Comparison of ENCODE assay signal across 16 mouse cellular contexts in genomic region chr10:78361951-78362350, GRCm38 (mm10). TPM values are rescaled to one million over a fixed set of nuclear protein-coding genes. Genes with fewer than 3 reads are reported as not detected.
DNase-seq lines count a peak whose midpoint lies in the region; ATAC-seq and TF ChIP-seq lines count a peak whose summit lies in the region.
"Had no signal": no experiment of that assay in that cellular context is flagged by ENCODE, and none has a peak within 500 bp of the region (broad histone marks: within the 10 kb centered on the region; RNA-seq: fewer than 3 reads in every experiment).

No protein-coding gene starts in this region.

- peaks cover 15% of the 10 kb centered on the region for H3K4me1 ChIP-seq in heart, embryonic 12.5 days (replicated peaks)
- H3K4me1 ChIP-seq in cerebellum, adult 2 months (ENCODE audit: control insufficient read depth, insufficient read depth, low read length): peaks cover 14% of the 10 kb centered on the region
- no peaks in the 10 kb centered on the region for H3K4me1 ChIP-seq in hindbrain, embryonic 11.5 days (replicated peaks; ENCODE audit: control insufficient read depth, insufficient read depth, low read length)
- H3K4me1 ChIP-seq: midbrain, embryonic 13.5 days; neural tube, embryonic 12.5 days had no signal

- no peak for TF ChIP-seq POLR2A in cerebellum, adult 2 months (IDR thresholded peaks at IDR 0.05; ENCODE audit: borderline replicate concordance, insufficient read depth, low read length)

- 71% methylated on average over 2 of the region's 2 CpGs for WGBS in heart, embryonic 12.5 days
- WGBS in cerebellum, adult 2 months: 7% methylated on average over 2 of the region's 2 CpGs
- WGBS in hindbrain, embryonic 11.5 days: 85% methylated on average over 2 of the region's 2 CpGs

- no peaks in the 10 kb centered on the region for H3K36me3 ChIP-seq in heart, embryonic 12.5 days
- H3K36me3 ChIP-seq in hindbrain, embryonic 11.5 days (ENCODE audit: control insufficient read depth, insufficient read depth, low read length): no peaks in the 10 kb centered on the region
- H3K36me3 ChIP-seq: forebrain, embryonic 10.5 days; heart, embryonic 13.5 days; midbrain, embryonic 13.5 days; neural tube, embryonic 12.5 days had no signal

- no peak overlapping the region for H3K4me2 ChIP-seq in heart, embryonic 12.5 days
- H3K4me2 ChIP-seq in hindbrain, embryonic 11.5 days (replicated peaks; ENCODE audit: low read depth, low read length): no peak overlapping the region
- H3K4me2 ChIP-seq: heart, embryonic 13.5 days; midbrain, embryonic 13.5 days; neural tube, embryonic 12.5 days had no signal

- peak; percentile 59 to 75 for DNase-seq in heart, adult 18-20 months
- peak; percentile 67 for DNase-seq in adrenal gland, postnatal 10 days
- DNase-seq in cerebellum, adult 2 months: peak; percentile 64 to 77
- DNase-seq in gastrocnemius, postnatal 14 days: peak; percentile 65
- DNase-seq in hindbrain, embryonic 11.5 days (ENCODE audit: low spot score): no peak
- DNase-seq in kidney, adult 8-10 months: no peak
- DNase-seq: kidney, postnatal 14 days; thymus, postnatal 4 days had no signal

- H3K4me3 ChIP-seq in heart, embryonic 12.5 days: no peak overlapping the region
- H3K4me3 ChIP-seq in cerebellum, adult 2 months (replicated peaks; ENCODE audit: insufficient read depth, low read depth, low read length): no peak overlapping the region
- no peak overlapping the region for H3K4me3 ChIP-seq in hindbrain, embryonic 11.5 days (ENCODE audit: low read depth, low read length)
- H3K4me3 ChIP-seq: forebrain, embryonic 10.5 days; heart, embryonic 13.5 days; left cerebral cortex, adult 2 months; midbrain, embryonic 13.5 days; neural tube, embryonic 12.5 days had no signal

- intact Hi-C loops in gastrocnemius, postnatal 14 days (cut with DNase I; ENCODE audit: low total_unique reads): no loop called here

- ATAC-seq in heart, embryonic 12.5 days (ENCODE audit: insufficient number of reproducible peaks, low FRiP score): no peak
- no peak for ATAC-seq in granulocyte monocyte progenitor cell, adult 5-6 weeks (replicated peaks; ENCODE audit: poor library complexity, severe bottlenecking)
- no peak for ATAC-seq in hindbrain, embryonic 11.5 days (ENCODE audit: low FRiP score)
- ATAC-seq: midbrain, embryonic 13.5 days; Patski had no signal

- H3K27me3 ChIP-seq in heart, embryonic 12.5 days (replicated peaks): no peaks in the 10 kb centered on the region
- H3K27me3 ChIP-seq in cerebellum, adult 2 months (ENCODE audit: control insufficient read depth, insufficient read depth, low read length): no peaks in the 10 kb centered on the region
- no peaks in the 10 kb centered on the region for H3K27me3 ChIP-seq in hindbrain, embryonic 11.5 days (ENCODE audit: control insufficient read depth, insufficient read depth, low read length)
- H3K27me3 ChIP-seq: heart, embryonic 13.5 days; midbrain, embryonic 13.5 days; neural tube, embryonic 12.5 days; Patski had no signal

- no peak overlapping the region for H3K27ac ChIP-seq in heart, embryonic 12.5 days (ENCODE audit: poor library complexity, severe bottlenecking)
- peak overlapping the region; percentile 56 for H3K27ac ChIP-seq in cerebellum, adult 2 months (ENCODE audit: insufficient read depth, low read length)
- no peak overlapping the region for H3K27ac ChIP-seq in hindbrain, embryonic 11.5 days (ENCODE audit: low read depth, low read length)
- H3K27ac ChIP-seq: forebrain, embryonic 10.5 days; heart, embryonic 13.5 days; left cerebral cortex, adult 2 months; midbrain, embryonic 13.5 days; neural tube, embryonic 12.5 days had no signal

- H3K9ac ChIP-seq in heart, embryonic 12.5 days: no peak overlapping the region
- H3K9ac ChIP-seq in hindbrain, embryonic 11.5 days (ENCODE audit: low read depth, low read length): no peak overlapping the region
- H3K9ac ChIP-seq: heart, embryonic 13.5 days; midbrain, embryonic 13.5 days; neural tube, embryonic 12.5 days had no signal

- no peak for TF ChIP-seq CTCF in cerebellum, adult 2 months (IDR thresholded peaks at IDR 0.05; ENCODE audit: borderline replicate concordance, insufficient read depth, low read depth, low read length)

- H3K9me3 ChIP-seq in heart, embryonic 12.5 days (replicated peaks): no peaks in the 10 kb centered on the region
- no peaks in the 10 kb centered on the region for H3K9me3 ChIP-seq in hindbrain, embryonic 11.5 days (ENCODE audit: control insufficient read depth, low read length)
- H3K9me3 ChIP-seq: forebrain, embryonic 10.5 days; heart, embryonic 13.5 days; midbrain, embryonic 13.5 days; neural tube, embryonic 12.5 days had no signal

RNA-seq across cellular contexts. Expression of gene Agpat3, which starts 9.7 kb away (rescaled TPM):
- 100 to 1,000 TPM; 214 to 237 TPM for total RNA-seq in heart, adult 18-20 months (2021)
- 46.1 and 48.7 TPM in 2 replicates for polyA plus RNA-seq in heart, embryonic 12.5 days (2016; fragmentation: Nextera tagmentation; extraction: Ambion mirVana)
- 100 to 1,000 TPM; 327 to 351 TPM for total RNA-seq in adrenal gland, postnatal 10 days (2021)
- polyA plus RNA-seq in cerebellum, adult 2 months (2012; rRNA removed): 246 and 256 TPM in 2 replicates
- total RNA-seq in gastrocnemius, postnatal 14 days (2021): 100 to 1,000 TPM; 160 to 164 TPM
- 0.19 and 0.39 TPM in 2 replicates for total RNA-seq in granulocyte monocyte progenitor cell, adult 5-6 weeks (2014; fragmentation: Nextera tagmentation)
- 0.52 and 0.88 TPM in 2 replicates for total RNA-seq in granulocyte monocyte progenitor cell, adult 5-6 weeks (2017)
- 44.1 and 46.0 TPM in 2 replicates for polyA plus RNA-seq in hindbrain, embryonic 11.5 days (2014; fragmentation: Nextera tagmentation; extraction: Ambion mirVana)

RNA-seq across cellular contexts. Expression of gene Rrp1, which starts 50.9 kb away (rescaled TPM):
- 10 to 100 TPM; 90.5 to 94.6 TPM for total RNA-seq in heart, adult 18-20 months (2021)
- 232 and 254 TPM in 2 replicates for polyA plus RNA-seq in heart, embryonic 12.5 days (2016; fragmentation: Nextera tagmentation; extraction: Ambion mirVana)
- total RNA-seq in adrenal gland, postnatal 10 days (2021): 100 to 1,000 TPM; 186 to 194 TPM
- polyA plus RNA-seq in cerebellum, adult 2 months (2012; rRNA removed): 596 and 620 TPM in 2 replicates
- 10 to 100 TPM; 70.5 to 73.9 TPM for total RNA-seq in gastrocnemius, postnatal 14 days (2021)
- total RNA-seq in granulocyte monocyte progenitor cell, adult 5-6 weeks (2014; fragmentation: Nextera tagmentation): 130 and 159 TPM in 2 replicates
- 404 and 430 TPM in 2 replicates for total RNA-seq in granulocyte monocyte progenitor cell, adult 5-6 weeks (2017)
- polyA plus RNA-seq in hindbrain, embryonic 11.5 days (2014; fragmentation: Nextera tagmentation; extraction: Ambion mirVana): 225 and 242 TPM in 2 replicates

Comparison
In these comparisons a context has a peak if more than half of its experiments do, and no peak if none do; other contexts are left out.
1. DNase-seq: peak in heart, adult 18-20 months (2 of 2), adrenal gland, postnatal 10 days (single experiment), cerebellum, adult 2 months (2 of 2) and gastrocnemius, postnatal 14 days (single experiment); none in hindbrain, embryonic 11.5 days (single experiment) and kidney, adult 8-10 months (0 of 2).
2. RNA of gene Agpat3, which starts 9.7 kb away (total RNA-seq): 327 to 351 TPM in adrenal gland, postnatal 10 days, 214 to 237 TPM in heart, adult 18-20 months and 160 to 164 TPM in gastrocnemius, postnatal 14 days; 0.19 to 0.88 TPM in granulocyte monocyte progenitor cell, adult 5-6 weeks; every median in the first group is over 10 times any median in the second.